Mouse (Mus musculus) right cerebral cortex, postnatal 4 days (tissue): ENCODE measurements around the gene Gpha2.

Experiments
- DNase-seq: peaks from one replicate; pipeline ENCODE4 v3.0.0-alpha.2; 2022

Gene Gpha2

DNA sequence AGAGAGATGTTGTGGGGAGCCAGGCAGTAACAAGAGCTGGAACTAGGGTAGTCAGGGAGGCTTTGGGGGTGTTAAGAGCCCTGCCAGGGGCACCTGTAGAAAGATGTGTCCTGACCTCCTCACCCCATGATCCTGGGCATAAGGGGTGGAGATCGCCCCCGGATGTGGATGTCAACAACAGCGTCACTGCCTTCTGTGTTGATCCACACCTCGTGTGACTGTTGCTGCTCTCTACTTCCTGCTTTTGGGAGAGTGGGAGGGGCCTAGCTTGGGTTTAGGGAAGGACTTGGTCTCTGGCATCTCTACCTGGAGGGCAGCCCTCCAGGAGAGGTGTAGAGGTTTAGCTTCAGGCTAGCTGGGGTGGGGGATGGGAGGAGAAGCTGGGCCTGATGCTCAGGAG lies 16.1 kb downstream of the Gpha2 start:
- no peak for DNase-seq

- DNase-seq, result no peak
Measured at GRCm38 (mm10) chr19:6243226-6243625, 17.0 kb downstream of the Gpha2 start.

DNA sequence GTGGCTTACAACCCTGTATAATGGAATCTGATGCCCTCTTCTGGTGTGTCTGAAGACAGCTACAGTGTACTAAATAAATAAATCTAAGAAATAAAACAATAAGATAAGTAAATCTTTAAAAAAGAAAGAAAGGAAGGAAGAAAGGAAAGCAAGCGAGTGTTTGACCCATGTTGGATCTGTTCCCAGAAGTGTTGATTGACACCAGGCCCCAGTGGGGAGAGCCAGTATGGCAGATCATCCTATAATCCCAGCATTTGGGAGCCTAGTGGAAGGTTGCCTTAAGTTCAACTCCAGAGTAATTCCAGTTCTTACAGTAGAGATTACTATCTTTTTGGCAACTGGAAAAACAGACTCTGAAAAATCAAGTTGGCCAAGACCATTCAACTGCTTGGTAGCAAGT lies 19.6 kb downstream of the Gpha2 start:
- DNase-seq, result no peak

GRCm38 (mm10) chr19:6247526-6248300 lies 21.5 kb downstream of the Gpha2 start:
- no peak for DNase-seq

DNA sequence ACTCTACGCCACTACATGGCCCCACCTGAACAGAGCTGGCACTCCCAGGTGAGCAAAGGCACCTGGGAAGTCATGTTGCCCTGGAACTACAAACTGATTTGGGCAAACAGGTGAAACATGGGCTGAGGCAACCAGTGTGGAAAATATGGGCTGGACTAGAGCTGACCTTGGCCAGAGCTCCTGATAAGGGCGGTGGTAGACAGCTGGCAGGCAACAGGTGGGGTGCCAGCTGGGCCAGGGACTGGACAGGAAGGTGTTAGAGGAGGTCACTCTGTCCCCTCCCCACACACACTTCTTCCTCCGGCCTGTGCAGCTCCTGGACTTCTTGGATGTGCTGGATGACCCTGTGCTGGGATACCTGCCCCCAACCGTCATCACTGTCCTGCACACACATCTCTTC lies 26.8 kb downstream of the Gpha2 start:
- no peak for DNase-seq

GRCm38 (mm10) chr19:6260428-6260827 lies 34.2 kb downstream of the Gpha2 start:
- DNase-seq, result no peak

DNA sequence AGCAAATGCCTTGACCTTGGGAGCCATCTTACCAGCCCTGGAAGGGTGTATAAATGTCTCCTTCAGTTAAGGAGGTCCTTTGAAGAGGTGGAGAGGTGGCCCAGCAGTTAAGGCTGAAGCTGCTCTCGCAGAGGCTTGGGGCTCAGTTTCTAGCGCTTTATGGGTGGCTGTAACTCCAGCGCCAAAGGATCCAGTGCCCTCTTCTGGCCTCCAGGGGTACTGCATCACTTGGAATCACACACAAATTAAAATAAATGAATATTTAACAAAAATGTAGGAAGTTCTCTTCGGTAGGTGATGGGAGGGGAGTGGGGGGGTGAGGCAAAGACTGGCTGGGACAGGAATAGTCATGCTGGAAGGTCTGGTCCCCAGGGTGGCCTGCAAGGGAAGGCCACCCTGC lies 34.8 kb downstream of the Gpha2 start:
- no peak for DNase-seq

- DNase-seq, result no peak
Measured at GRCm38 (mm10) chr19:6261379-6261778, 35.2 kb downstream of the Gpha2 start.

GRCm38 (mm10) chr19:6262222-6262621 lies 36.0 kb downstream of the Gpha2 start:
- peak; percentile 73 for DNase-seq

GRCm38 (mm10) chr19:6262839-6263433 lies 36.8 kb downstream of the Gpha2 start:
- DNase-seq, result no peak

DNA sequence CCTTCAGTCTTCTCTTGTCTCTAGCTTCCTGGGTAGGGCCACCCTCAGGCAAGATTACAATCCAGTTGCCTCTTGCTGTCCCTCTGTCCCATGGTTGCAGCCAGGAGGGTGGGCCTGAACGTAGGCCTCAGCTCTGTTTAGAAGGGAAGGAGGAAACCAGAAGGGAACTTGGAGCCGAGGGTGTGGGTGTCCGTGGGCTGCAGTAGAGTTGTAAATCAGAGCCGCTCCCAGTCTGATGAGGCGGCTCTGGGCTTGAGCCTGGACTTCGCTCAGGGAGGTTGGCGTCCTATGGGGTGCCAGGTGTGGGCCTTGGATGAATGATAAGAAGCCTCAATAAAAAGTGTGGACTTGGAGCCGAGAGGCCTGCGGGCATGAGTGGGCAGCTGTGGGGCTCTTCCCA lies 38.0 kb downstream of the Gpha2 start:
- no peak for DNase-seq

DNA sequence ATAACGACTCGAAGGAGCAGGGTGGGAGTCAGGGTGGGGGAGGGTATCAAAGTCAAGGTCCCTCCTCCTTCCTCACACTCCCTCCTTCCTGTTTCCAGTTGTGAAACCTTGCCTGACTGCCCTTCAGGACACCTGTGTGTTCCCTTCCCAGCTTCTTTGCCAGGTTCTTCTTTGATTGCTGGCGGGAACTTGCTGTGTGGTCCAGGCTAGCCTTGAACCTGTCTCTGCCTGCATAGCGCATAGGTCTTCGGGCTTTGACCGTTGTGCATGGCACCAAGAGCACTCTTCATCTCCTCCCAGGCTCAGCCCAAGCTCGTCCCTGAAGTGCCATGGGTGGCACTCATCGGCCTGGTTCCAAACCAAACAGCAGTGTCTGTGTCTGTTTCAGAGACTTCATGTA lies 38.8 kb downstream of the Gpha2 start:
- DNase-seq, result no peak

DNA sequence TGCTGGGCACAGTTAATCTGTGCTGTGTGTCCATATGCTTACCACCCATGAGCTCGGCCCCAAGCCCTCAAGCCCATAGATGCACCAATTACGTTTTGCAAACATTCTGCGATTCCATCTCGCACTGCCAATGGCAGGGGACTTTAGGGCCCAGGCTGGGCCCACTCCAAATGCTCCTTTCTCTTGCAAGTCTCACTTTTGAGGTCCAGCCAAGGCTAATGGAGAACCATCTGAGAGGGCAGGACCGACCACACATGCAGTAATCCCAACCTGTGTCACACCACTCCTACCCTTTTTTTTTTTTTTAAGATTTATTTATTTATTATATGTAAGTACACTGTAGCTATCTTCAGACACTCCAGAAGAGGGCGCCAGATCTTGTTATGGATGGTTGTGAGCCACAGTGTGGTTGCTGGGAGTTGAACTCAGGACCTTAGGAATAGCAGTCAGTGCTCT lies 39.6 kb downstream of the Gpha2 start:
- no peak for DNase-seq

DNA sequence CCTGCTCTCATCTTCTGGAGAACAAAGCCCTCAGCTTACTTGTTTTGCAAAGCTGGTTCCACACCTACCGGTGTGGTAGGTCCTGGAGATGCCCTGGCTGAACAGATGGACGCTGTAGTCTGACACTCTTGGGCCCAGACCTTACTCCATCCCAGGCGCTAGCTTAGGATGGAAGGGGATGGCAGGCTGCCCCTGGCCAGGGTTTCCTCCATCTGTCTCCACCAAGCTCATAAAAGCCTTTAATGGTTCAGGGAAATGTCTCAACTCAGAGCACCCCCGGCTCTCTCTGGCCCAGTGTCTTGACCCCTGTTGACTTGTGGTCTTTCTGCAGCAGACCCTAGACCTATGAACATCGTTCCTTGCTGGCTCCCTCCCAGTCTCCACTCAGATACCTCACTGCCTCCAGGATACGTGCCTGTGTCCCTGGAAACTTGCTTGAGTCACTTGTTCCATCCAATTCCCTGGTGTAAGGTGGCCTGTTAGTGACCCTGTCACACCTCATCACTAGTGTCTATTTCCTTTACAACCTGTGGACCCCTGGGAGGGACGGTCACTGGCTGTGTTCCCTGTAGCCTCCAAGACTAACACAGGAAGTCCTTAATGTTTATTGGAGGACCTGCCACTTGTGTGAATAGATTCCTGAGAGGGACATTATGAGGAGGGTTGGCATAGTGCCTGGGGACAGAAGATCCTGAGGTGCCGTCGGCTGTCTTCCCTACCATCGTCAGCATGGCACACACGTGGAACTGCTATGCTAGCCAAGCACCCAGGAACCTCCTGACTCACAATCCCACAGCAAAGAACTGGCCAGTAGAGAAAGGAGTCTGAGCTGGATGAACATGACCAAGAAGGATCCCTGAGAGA lies 41.4 kb downstream of the Gpha2 start:
- no peak for DNase-seq

DNA sequence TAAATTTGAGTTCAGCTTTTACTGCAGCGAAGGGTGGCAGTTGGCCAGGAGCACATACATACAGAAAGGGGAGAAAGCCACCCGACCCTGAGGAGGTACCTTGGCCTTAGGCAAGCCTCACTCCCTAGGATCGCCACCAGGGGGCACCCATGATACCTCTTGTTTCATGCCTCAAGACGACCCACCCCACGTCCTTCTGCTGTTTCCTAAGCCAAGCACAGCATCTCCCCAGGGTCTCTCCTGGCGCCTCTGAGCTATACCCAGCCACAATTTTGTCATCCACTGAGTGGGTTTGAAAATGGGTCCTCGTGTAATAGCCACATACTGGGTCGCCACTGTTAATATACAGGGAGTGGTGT lies 42.0 kb downstream of the Gpha2 start:
- DNase-seq, result peak; percentile 87

- DNase-seq, result no peak
Measured at GRCm38 (mm10) chr19:6268670-6269132, 42.5 kb downstream of the Gpha2 start.

GRCm38 (mm10) chr19:6269798-6270475 lies 43.8 kb downstream of the Gpha2 start:
- no peak for DNase-seq

GRCm38 (mm10) chr19:6270661-6271060 lies 44.5 kb downstream of the Gpha2 start:
- DNase-seq, result no peak

DNA sequence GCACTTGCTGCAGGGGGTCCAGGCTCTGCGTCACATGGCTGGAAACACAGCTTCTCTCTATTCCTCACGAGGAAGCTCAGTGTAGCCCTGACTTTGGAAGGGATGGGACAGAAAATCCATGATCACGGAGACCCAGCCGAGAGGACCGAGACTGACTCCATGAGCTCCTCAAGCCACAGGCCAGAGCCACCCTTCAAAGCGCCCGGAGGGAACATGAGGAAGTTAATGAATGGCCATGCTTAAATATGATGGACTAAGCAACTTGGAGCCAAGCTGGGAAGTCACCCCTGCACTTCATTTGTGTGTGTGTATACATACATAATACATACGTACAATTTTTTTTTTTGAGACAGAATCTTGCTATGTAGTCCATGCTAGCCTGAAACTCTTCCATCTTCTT lies 45.0 kb downstream of the Gpha2 start:
- no peak for DNase-seq

GRCm38 (mm10) chr19:6272053-6272452 lies 45.9 kb downstream of the Gpha2 start:
- DNase-seq, result no peak

GRCm38 (mm10) chr19:6272738-6273137 lies 46.6 kb downstream of the Gpha2 start:
- no peak for DNase-seq

DNA sequence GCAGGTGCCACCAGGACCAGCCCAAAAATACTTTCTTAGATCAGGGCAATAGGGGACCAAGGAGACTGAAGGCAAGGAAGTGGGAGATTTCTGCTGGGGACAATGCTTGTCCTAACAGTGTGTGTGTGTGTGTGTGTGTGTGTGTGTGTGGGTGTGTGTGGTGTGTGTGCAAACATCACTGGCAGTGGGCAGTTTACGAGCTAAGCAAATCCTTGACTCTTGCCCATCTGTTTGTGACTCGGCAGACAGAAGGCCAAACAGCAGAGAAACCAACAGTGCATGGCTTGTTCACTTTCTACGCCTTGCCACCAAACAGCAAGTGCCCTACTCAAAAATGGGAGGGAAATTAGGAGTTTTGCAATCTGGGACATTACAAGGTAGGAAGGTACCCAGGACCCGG lies 47.4 kb downstream of the Gpha2 start:
- DNase-seq, result no peak

DNA sequence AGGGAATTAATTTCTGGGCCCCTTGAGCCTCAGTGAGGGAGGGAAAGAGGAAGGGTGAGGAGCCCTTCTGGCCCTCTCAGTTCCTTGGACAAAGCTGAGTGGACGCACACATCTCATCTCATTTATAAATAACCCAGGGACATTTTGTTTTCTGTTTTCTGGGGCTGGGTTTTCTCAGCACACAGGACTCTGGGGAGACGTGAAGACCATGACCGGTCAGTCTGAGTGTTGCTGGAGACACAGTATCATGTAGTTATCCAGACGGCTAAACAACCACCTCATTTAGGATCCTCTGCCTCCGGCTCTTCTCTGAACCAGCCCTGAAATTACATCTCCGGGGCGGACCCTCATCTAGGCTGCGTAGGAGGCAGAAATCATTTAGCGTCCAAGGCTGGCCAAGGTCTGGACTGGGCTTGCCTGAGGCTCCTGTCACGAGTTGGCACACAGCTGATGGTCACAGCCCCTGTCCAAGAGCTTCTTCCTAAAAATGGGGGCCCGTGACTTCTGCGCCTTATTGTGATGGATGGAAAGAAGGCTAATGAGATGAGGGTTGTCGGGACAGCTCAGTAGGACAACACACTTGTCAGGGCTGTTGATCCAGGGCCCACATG lies 47.9 kb downstream of the Gpha2 start:
- DNase-seq, result no peak
